Mouse (Mus musculus) liver, embryonic 14.5 days (tissue): Measurements from ENCODE around the gene Tmem266.

ENCODE experiments used
- CTCF ChIP-seq: IDR thresholded peaks from 2 replicates; pipeline ENCODE4 v1.5.1; 2016; ENCODE audit warnings: antibody characterized with exemption, low read depth, control low read depth
- EP300 ChIP-seq: IDR thresholded peaks from 2 replicates; pipeline ENCODE4 v1.6.1; 2016; ENCODE audit warnings: antibody characterized with exemption, low read depth

DNA sequence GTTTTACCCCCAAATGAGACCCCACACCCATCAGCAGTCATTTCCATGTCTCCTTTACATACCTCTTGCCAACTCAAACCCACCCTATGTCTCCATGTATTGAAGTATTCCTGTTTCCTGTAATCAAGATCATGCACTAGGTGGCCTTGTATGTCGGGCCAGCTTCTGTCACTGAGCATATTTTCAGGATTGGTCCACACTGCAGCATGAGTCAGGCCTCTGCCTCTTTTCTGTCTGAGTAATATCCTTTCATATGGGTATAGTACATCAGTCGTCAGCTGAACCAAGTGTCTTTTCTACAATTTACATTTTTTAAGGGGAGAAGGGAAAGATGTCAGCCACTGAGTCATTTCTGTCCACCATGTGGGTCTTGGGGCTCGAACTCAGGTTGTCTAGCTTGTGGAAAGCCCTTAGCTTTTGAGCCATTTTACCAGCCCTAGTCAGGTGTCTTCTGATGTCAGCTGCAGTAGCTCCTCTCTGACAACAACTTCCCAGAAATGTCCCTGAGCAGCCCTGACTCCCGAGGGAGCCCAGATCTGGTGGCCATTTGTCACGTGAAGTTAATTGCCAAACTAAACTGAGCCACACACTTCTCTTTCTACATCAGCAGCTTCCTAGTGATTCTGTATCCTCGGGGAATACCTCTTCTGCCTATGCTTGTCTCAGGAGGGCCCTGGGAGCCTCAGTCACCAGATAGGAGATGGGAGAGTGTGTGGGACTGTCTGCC, 78.4 kb downstream of the Tmem266 start:
- TF ChIP-seq CTCF, result no peak
- TF ChIP-seq EP300, result no peak
